Mouse (Mus musculus) thymus, postnatal 0 days (tissue): Measurements from ENCODE around the gene Cd19. TPM values are rescaled to one million over a fixed set of nuclear protein-coding genes. Genes with fewer than 3 reads are reported as not detected.
"Not testable (repeated sequence)": the region's sequence is repeated elsewhere in the genome, so short reads cannot be mapped to it uniquely, and the experiment has no call there.

ENCODE experiments used
- DNase-seq: peaks from one replicate; pipeline ENCODE4 v3.0.0-alpha.2; 2015; ENCODE audit warnings: low spot score
- polyA plus RNA-seq: library from polyadenylated mRNA; unstranded; fragments of >200 nt; fragmentation: Nextera tagmentation; extraction: Ambion mirVana; gene quantifications from 2 replicates; pipeline ENCODE4 v1.2.1, GENCODE M21; 2015

The Cd19 gene
- polyA plus RNA-seq, 1 experiment from 2014 or later, result 0.22 TPM

DNA sequence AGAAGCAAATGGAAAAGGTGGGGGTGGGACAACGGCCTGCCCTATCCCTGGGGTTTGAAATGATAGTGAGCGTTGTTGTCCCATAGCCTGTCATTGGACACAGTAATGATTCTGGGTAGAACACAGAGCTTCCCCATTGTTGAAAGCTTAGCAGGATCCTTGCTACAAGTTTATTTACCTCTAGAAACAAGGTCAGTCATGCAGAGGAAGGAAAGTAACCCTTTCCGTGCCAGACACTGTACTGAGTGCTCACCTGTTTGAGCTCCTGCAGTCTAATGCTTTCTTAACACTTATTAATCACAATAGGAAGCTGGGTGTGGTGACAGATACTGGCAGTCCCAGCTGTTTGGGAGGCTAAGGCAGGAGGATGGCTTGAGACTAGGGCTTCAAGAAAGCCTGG lies 21.1 kb upstream of the Cd19 start:
- no peak for DNase-seq

DNA sequence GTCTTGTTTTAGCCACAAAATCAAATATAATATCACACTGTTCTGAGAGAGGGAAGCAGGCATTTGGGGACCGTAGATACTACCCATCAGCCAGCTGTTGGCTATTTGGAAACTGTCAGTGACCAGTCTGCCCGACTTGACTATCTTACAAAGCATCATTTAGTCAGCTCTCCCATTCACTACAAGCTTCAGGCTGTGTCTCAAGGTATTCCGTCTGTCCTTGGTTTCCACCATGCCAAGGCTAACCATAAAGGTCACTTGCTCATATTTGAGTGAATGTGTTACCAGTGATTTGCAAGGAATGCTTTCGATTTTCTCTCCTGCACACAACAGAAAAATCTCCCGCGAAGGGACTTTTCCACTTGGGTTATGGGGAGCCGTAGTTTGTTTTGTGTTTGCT lies 20.0 kb upstream of the Cd19 start:
- DNase-seq, result no peak

DNA sequence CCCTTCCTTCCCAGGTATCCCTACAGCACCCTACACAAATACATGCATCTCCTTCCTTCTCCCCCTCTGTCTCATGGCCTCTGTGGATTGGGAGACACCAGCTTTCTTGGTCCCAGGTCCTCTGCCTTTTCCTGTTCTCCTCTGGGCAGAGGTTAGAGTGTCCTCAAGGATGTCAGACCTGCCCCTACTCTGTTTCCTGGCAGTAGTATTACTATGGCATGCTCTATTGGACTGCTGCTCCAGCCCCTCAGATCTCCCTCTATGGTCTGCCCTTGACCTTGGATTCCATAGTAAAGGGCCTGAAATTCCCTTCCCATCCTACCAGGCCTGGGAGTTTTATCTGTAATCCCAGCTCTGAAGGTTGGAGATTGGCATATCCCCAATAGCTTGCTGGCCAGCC lies 15.5 kb upstream of the Cd19 start:
- DNase-seq, result no peak

DNA sequence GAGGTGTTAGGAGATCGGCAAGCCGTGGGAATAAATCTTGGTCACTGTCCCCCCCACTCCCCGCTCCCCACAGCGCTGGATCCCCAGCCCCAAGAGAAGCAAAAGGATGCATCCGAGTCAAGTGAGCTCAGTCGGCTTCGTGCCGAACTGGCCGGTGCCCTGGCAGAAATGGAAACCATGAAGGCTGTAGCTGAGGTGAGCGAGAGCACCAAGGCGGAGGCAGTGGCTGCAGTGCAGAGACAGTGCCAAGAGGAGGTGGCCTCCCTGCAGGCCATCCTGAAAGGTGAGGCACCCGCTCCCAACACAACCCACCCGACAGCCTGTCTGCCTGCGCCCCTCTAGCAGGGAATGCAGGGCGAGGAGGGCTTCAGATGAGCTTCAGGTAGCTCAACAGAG lies 14.8 kb upstream of the Cd19 start:
- DNase-seq, result no peak

DNA sequence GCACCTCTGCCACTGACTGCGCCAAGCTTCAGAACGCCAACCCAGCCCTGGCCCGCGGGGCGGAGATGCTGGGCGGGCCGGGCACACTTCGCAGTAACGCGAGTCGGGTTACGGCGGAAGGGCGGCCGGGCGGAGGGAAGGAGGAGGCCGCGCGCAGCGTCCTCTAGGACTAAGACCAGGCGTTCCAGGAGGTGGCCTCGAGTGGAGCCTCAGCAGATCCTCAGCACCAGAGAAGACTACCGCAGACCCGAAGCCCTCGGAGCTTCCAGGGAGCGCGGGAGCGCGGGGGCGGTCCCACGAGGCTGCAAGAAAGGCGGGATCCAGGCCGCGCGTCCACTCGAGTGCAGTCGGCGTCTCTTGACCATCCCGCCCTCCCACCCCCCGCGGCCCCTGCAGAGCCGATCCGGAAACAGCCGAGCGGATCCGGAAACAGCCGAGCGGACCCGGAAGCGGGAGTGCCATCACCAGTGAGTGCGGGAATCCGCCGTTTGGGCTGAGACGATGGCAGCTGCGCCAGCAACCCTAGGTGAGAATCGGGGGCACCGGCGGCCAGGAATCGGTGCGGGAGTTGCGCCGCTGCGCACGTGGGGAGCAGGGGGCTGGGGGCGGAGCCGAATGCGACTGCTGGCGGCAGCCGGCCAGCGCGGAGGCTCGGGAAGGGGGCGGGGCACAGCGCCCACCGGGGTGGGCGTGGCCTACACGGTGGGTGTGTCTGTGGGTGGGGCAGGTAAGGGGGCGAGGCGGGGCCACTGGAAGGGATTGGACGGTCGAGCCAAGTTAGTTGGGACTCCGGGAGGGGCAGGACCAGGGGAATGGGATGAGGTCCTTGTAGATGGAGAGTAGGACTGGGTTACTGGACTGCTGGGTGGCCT lies 14.2 kb upstream of the Cd19 start, which contains the start of gene Rabep2:
TSS of gene Rabep2 (plus strand) at position 129 of the 872 bp plus-strand sequence.
- DNase-seq, result peak; percentile 86

DNA sequence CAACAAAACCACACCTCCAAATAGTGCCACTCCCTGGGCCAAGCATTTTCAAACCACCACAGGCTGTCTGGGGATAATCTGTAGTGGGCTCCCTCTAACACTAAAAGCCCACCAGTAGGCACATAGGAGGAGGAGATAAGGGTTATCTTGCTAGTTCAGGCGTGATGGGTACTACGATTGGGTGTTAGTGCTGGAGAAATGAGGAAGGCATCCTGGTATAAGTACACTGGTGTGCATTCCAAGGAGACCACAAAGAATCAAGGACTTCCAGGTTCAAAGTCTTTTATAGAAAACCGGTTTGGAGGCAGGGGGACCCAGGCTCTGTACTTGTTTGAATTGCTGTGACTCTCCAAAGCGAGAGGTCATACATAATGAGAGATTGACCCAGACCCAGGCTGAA lies 13.5 kb upstream of the Cd19 start:
- DNase-seq, result no peak

DNA sequence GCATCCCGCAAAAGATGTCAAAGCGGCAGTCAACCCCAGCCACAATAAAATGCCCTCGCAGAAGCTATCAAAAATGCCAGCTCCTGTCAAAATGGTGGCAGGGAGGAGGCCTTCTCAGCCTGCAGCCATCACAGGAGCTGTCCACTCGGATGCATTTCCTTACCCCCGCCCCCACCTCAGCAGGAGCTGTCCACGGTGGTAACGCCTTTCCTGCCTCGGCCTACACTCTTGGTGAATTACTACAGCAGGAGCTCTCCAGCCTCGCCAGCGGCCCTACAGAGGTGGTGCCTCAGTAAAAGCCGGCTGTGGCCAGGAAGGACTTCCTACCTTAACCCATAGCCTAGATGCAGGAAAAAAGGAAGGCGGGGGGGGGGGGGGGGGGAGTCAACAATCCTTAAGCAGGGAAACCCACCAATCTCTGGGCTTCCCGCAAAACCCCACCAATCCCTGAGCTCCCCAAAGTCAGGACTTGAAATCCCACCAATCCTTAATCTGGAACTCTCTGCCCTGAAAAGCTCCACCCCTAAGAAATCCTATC lies 12.7 kb upstream of the Cd19 start:
- no peak for DNase-seq

DNA sequence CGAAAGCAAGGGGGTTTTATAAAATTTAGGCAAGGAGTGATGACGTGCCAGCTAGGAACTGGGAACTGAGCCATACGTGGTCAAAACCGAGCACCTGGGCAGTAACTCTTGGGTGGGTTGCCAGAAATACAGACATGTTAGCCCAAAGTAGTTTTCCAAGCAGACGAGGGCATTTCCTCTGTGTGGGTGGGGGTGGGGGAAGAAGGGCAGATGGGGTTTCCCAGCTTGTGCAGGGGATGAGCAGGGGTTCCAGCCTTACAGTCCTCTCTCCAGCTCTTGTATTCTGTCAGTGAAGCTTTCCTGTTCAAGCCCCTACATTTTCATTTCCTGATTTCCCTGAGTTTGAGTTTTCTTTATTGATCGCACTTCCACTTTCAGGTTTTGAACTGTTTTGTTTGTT lies 9.5 kb upstream of the Cd19 start:
- DNase-seq, result no peak

DNA sequence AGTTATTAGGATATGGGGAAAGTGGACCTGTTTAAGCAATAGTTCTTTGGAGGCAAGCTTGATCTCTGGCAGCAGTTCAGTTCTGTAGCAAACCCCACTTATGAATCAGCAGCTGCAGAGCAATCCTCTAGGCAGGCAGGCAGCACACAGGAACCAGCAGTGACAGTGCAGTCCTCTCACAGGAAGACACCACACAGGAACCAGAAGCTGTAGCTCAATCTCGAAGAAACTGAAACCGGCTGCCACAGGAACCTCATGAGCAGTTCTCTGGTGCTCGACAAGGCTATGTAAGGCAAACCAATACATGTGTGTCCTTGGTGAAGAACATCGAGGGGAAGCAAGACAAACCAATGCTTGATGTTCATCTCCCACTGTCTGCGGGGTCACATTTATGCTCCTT lies 7.1 kb upstream of the Cd19 start:
- DNase-seq, result peak; percentile 21

DNA sequence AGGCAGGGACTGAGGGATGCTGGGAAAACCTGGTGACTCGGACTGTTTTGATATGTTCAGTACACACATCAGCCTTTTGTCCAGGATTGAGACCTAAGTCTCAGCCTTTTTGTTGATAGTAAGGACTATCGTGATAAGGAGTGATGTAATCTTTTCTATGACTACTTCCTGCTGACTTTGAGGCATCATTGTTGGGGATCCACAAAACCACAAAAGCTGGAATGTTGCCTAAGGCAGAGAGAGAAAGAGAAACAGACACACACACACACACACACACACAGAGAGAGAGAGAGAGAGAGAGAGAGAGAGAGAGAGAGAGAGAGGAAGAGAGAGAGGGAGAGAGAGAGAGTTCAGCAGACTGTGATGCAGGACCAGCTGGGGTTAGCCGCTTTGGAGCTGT lies 3.8 kb upstream of the Cd19 start:
- DNase-seq, result no peak

DNA sequence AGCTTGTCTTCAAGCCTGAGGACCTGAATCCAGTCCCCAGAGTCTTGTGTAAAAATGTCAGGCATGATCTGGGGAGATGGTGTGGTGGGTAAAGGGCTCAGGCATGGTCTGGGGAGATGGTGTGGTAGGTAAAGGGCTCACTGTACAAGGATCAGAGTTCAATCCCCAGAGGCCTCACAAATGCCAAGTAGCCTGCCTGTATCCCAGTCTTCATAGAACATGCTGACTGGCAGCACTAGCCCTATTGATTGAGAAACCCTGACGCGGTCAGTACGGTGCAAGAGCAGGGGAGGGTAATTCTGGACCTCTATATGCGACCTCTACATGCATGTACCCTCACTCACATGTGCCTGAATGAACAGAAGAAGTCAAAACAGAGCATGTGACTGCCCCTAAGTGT lies 2.9 kb upstream of the Cd19 start:
- no peak for DNase-seq

DNA sequence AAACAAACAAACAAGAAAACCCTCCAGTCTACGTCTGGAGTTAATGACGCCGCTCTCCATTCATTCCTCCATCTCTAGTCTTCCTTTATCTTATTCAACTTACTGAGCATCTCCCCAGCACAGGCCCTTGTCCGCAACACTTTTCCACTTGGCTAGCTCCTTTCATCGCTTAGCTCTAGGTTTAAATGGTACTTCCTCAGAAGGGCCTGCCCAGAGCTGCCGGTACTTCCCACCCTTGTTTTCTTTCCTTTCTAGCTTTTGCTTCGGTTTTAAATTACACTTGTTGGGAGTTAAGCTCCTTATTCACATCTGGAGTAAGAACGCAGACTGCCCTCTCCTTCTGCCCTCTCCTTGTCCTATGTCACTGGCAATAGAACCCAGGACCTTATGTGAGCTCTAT lies 2.4 kb upstream of the Cd19 start:
- DNase-seq, result no peak

DNA sequence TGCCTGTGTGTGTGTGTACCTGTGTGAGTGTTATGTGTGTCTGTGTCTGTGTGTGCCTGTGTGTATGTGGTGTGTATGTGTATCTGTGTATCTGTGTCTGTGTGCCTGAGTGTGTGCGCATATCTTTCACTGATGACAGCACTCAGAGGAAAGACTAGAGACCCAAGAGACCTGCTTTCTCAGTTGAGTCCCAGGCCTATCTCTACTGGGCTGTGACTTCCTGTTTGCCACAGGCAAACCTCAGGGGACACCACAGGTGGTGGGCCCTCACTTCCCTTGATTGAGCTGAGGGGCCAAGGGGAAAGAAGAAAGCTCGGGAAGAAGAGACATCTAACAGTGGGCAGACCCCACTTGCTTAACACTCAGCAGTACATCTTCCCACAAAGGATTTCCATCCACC lies 1.9 kb upstream of the Cd19 start:
- DNase-seq, result peak; percentile 68

DNA sequence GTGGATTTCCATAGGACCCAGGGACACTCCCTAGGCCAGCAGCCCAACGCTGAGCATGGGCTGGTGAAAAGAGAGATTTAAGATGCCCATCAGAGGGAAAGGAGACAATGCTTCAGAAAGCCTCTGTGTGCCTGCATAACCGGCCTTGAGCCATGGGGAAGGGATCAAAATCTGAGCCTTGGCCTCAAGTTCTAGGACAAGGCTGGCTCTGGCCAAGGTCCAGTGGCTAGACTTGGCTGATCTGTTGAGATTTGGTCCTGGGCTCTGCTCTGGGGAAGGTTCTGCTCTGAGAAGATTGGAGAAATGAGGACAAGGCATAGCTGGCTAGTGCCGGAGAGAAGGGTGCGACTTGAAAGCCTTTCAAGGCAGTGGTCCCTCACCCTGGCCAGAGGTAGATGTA lies 3.6 kb downstream of the Cd19 start:
- no peak for DNase-seq

DNA sequence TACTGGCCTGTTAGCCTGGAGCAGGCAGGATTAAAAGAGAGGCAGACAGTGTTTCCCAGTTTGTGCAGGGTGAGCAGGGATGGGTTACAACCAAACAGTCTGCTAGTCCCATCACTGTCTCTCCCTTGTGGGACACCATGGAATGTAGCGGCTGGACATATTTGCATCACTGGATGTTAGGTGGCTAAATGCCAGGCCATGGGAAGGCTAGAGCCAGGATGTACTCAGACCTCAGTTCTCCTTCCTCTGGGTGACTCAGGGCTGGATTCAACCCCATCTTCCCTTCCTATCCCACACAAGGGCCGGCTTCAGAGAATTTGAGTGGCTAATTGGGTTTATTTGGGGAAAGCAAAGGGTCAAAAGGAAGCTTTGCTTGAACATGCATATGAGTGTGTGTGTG lies 6.0 kb downstream of the Cd19 start:
- DNase-seq, result no peak

DNA sequence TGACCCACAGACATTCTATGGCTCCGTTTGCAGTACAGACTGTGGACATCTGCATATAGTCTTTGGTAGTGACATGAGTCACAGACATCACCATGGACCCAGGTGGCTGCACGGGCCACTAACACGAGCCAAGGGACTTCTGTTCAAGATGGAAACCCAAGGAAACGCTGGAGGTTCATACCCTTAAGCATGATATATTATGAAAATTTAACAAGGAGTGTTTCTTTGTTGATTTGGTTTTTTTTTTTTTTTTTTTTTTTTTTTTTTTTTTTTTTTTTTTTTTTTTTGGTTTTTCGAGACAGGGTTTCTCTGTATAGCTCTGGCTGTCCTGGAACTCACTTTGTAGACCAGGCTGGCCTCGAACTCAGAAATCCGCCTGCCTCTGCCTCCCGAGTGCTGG lies 12.2 kb downstream of the Cd19 start:
- DNase-seq, result not testable (repeated sequence)

DNA sequence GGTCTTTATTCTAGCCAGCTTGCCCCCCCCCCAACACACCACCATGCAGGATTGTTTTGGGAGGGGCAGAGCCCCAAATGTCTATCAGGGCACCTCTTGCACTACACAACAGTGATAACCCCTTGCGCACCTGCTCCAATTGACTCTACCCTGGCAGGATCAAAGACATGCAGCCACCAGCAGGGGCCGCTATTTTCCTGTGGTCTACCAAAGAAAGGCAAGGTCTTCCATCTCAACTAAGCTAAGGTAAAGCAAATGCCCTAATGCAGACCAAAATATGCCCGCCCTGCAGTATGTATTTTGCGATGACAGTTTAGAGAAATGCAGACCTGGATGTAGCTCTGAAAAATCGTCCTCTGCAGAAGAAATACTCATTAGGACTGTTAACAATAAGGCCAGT lies 15.1 kb downstream of the Cd19 start:
- DNase-seq, result peak; percentile 92

DNA sequence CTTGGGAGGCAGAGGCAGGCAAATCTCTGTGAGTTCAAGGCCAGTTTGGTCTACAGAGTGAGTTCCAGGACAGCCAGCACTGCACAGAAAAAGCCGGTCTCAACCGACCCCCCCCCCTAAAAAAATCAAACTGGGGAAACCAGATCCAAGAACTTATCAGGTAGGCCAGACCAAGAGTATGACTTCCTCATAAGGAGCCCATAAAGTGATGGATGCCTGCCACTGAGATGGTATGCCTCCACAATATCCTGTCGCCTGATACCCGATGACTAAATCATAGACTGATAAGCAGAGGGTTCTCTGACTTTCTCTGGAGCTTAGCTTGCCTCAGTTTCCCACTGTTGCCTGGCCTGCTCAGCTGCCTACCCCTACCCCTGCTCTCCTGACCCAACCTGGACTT lies 16.9 kb downstream of the Cd19 start:
- no peak for DNase-seq

DNA sequence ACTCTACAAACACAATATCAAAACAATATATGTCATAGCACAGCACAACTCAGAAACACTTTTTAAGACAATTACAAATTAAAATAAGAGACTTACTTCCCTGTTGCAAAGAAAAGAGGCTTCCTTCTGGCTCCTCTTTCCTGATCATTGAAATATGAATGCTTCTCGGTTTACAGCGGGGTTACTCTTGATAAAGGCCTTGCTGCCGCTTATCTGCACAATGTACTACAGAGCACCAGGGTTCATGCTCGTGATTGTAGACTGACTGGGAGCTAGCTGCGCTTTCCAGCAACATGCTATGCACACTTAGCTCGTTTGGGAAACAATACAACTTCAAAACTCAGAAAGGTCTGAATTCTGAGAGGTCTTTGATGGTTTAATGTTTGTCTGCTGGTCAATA lies 17.5 kb downstream of the Cd19 start:
- DNase-seq, result no peak

DNA sequence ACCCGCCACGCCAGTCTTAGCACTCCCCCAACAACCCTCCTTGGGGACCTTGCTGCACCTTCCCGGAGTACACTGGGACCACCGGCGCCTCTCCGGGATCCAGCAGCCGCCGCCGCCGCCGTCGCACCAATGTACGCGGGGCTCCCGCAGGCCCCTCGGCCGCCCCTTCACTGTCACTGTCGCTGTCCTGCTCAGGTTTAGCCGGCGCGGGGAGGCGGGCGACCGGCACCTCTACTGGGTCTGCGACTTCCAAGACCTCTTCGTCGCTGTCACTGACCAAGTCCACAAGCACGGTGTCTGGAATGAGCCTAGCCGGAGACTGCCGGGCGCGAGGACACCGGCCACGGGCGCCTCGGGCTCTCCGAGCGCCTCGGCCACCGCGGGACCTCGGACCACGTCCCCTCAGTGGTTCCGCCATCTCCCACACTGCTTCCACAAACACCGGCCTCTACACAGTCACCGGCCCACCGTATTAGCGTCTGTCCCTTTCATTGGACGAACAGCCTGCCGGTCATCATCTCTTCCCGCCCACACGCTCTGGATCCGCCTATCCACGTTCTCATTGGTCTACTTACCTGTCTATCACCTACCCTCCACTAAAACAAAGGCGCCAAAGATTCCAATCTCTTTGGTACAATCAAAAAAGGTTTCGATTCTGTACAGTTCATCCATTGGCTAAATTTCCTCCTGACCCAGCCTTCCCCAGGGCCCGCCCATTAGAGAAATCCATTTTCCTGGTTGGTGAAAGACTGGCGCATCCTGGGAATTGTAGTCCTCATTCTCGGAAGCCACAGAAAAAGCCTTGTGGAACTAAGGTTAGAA lies 18.2 kb downstream of the Cd19 start, which contains the start of gene Nfatc2ip:
TSS of gene Nfatc2ip (minus strand) at position 440 of the 822 bp plus-strand sequence.
- DNase-seq, result peak; percentile 98

DNA sequence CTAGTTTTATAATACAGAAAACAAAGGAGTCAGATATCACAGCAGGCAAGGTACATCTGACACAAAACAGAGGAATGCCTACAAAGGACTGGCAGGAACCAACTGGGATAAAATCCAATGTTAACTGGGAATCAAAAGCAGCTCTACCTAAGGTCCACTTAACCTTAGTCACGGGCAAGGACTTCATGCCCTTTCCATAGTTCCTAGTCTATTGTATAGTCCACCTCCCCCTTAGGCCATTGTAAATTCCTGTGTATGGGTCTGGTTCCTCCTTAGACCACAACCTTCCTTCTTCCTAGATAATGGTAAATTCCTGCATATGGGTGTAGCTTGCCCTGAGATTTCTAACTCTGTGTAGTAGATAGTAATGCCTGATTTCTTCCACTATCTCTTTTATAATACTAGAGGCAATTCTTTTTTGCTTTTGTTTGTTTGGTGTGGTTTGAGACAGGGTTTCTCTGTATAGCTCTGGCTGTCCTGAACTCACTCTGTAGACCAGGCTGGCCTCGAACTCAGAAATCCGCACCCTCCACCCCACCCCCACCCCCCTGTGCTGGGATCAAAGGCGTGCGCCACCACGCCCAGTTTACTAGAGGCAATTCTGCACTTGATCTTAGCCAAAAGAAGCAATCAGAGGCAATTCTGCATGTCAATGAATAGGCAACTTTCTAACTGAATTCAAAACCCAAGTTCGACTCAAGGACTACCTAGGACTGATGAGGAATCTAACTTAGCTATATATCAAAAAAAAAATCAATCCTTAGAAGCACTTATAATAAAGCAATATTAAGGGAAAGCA lies 22.4 kb downstream of the Cd19 start:
- not testable (repeated sequence) for DNase-seq
